In genomic region chr6:119417821-119418220, GRCm38 (mm10) we compare ENCODE assay signal across 10 mouse cellular contexts. TPM values are rescaled to one million over a fixed set of nuclear protein-coding genes. Genes with fewer than 3 reads are reported as not detected.
DNase-seq lines count a peak whose midpoint lies in the region; ATAC-seq and TF ChIP-seq lines count a peak whose summit lies in the region.
"Had no signal": no experiment of that assay in that cellular context is flagged by ENCODE, and none has a peak within 500 bp of the region (broad histone marks: within the 10 kb centered on the region; RNA-seq: fewer than 3 reads in every experiment).

No protein-coding gene starts in this region.

- H3K36me3 ChIP-seq in heart, embryonic 10.5 days: no peaks in the 10 kb centered on the region
- H3K36me3 ChIP-seq in lung, embryonic 14.5 days (ENCODE audit: insufficient read depth): no peaks in the 10 kb centered on the region
- no peaks in the 10 kb centered on the region for H3K36me3 ChIP-seq in intestine, embryonic 16.5 days (ENCODE audit: control insufficient read depth, insufficient read depth, low read length)

- H3K4me2 ChIP-seq in lung, embryonic 14.5 days: no peak overlapping the region
- H3K4me2 ChIP-seq in intestine, embryonic 16.5 days (ENCODE audit: low read depth, low read length): no peak overlapping the region

- DNase-seq in heart, embryonic 10.5 days (ENCODE audit: low spot score): no peak
- no peak for DNase-seq in heart, postnatal 14 days
- DNase-seq in lung, embryonic 14.5 days: no peak
- DNase-seq in lung, postnatal 25 days (ENCODE audit: low spot score): no peak
- DNase-seq in ES-CJ7 (ENCODE audit: low read depth, low spot score): peak; percentile 42
- no peak for DNase-seq in ovary, postnatal 10 days (ENCODE audit: low spot score)
- no peak for DNase-seq in retina, postnatal 1 day

- H3K4me1 ChIP-seq in heart, embryonic 10.5 days: peaks cover 26% of the 10 kb centered on the region
- H3K4me1 ChIP-seq in lung, embryonic 14.5 days (ENCODE audit: insufficient read depth): no peaks in the 10 kb centered on the region
- peaks cover 5% of the 10 kb centered on the region for H3K4me1 ChIP-seq in intestine, embryonic 16.5 days (ENCODE audit: control insufficient read depth, insufficient read depth, low read length)

- H3K27me3 ChIP-seq in heart, embryonic 10.5 days (ENCODE audit: insufficient read depth, poor library complexity, severe bottlenecking): no peaks in the 10 kb centered on the region
- H3K27me3 ChIP-seq in lung, embryonic 14.5 days (ENCODE audit: insufficient read depth, low read length): no peaks in the 10 kb centered on the region
- no peaks in the 10 kb centered on the region for H3K27me3 ChIP-seq in intestine, embryonic 16.5 days (replicated peaks; ENCODE audit: control insufficient read depth, insufficient read depth, low read length)

- H3K9ac ChIP-seq in lung, embryonic 14.5 days: no peak overlapping the region
- no peak overlapping the region for H3K9ac ChIP-seq in intestine, embryonic 16.5 days (ENCODE audit: low read depth, low read length)

- H3K9me3 ChIP-seq in heart, embryonic 10.5 days: no peaks in the 10 kb centered on the region
- H3K9me3 ChIP-seq in lung, embryonic 14.5 days (ENCODE audit: low read depth, low read length): no peaks in the 10 kb centered on the region
- no peaks in the 10 kb centered on the region for H3K9me3 ChIP-seq in intestine, embryonic 16.5 days (ENCODE audit: control insufficient read depth, low read length)

- ATAC-seq in lung, embryonic 14.5 days (ENCODE audit: insufficient read depth): 0 out of 2 replicates have a peak, but pooled peaks have one; percentile 29
- ATAC-seq in intestine, embryonic 16.5 days: no peak
- ATAC-seq: activated CD4-positive, CD25-positive, alpha-beta regulatory T cell, adult 4 months; inflammation-experienced regulatory T-cells, adult 6 months had no signal

- TF ChIP-seq CTCF in lung, embryonic 14.5 days (IDR thresholded peaks at IDR 0.05; ENCODE audit: low read depth): no peak

- peak overlapping the region; percentile 44; the same call in 1 of the 2 replicates for H3K4me3 ChIP-seq in heart, embryonic 10.5 days
- H3K4me3 ChIP-seq in lung, embryonic 14.5 days (ENCODE audit: low read depth, low read length): no peak overlapping the region
- no peak overlapping the region for H3K4me3 ChIP-seq in intestine, embryonic 16.5 days (ENCODE audit: low read length)

- 63% methylated on average over 7 of the region's 7 CpGs for WGBS in heart, embryonic 10.5 days
- WGBS in lung, embryonic 14.5 days: 64% methylated on average over 7 of the region's 7 CpGs
- WGBS in intestine, embryonic 16.5 days: 72% methylated on average over 7 of the region's 7 CpGs

- intact Hi-C loops in heart, postnatal 14 days (cut with DNase I): no loop called here

- H3K27ac ChIP-seq in heart, embryonic 10.5 days: peak overlapping the region; percentile 36; the same call in 1 of the 2 replicates
- peak overlapping the region; percentile 52; the same call in 1 of the 2 replicates for H3K27ac ChIP-seq in lung, embryonic 14.5 days (ENCODE audit: low read depth)
- H3K27ac ChIP-seq in intestine, embryonic 16.5 days (ENCODE audit: low read length): peak overlapping the region; percentile 77

RNA-seq across cellular contexts. Expression of gene Adipor2, which starts 0.3 kb away (rescaled TPM):
- 27.2 and 27.4 TPM in 2 replicates for polyA plus RNA-seq in heart, embryonic 10.5 days (2016; fragmentation: Nextera tagmentation; extraction: Ambion mirVana)
- 10 to 100 TPM; 54.8 to 64.1 TPM for total RNA-seq in heart, postnatal 14 days (2021)
- polyA plus RNA-seq in lung, embryonic 14.5 days (2014; fragmentation: Nextera tagmentation; extraction: Ambion mirVana): 28.1 and 29.0 TPM in 2 replicates
- polyA plus RNA-seq in intestine, embryonic 16.5 days (2015; fragmentation: Nextera tagmentation; extraction: Ambion mirVana): 127 and 148 TPM in 2 replicates
